Mouse (Mus musculus) heart, embryonic 13.5 days (tissue): ENCODE measurements around the gene Adamts5. TPM values are rescaled to one million over a fixed set of nuclear protein-coding genes. Genes with fewer than 3 reads are reported as not detected.

Experiments
- ATAC-seq: fragments of 200-750 bp; cut with Nextera tagmentation; 2 replicates; pipeline ENCODE4 v1.8.0; 2017; ENCODE audit warnings: moderate TSS enrichment; ENCODE audit not compliant: insufficient number of reproducible peaks, low FRiP score, low TSS enrichment; ENCODE audit errors: extremely low read depth
- H3K27ac ChIP-seq: fragments of 300-500 bp; sonication (generic); replicated peaks from 2 replicates; pipeline ENCODE4 v1.5.1; 2015; ENCODE audit warnings: moderate library complexity, mild to moderate bottlenecking, inconsistent platforms
- H3K27me3 ChIP-seq: fragments of 300-500 bp; sonication (generic); replicated peaks from 2 replicates; pipeline ENCODE4 v1.6.1; 2015; ENCODE audit warnings: mild to moderate bottlenecking, inconsistent platforms
- H3K36me3 ChIP-seq: fragments of 300-500 bp; sonication (generic); 2 replicates; pipeline ENCODE4 v1.6.1; 2015; ENCODE audit warnings: mild to moderate bottlenecking, inconsistent platforms
- H3K4me1 ChIP-seq: fragments of 300-500 bp; sonication (generic); 2 replicates; pipeline ENCODE4 v1.6.1; 2015; ENCODE audit warnings: inconsistent platforms
- H3K4me2 ChIP-seq: fragments of 300-500 bp; sonication (generic); 2 replicates; pipeline ENCODE4 v1.6.1; 2015; ENCODE audit warnings: inconsistent platforms, mild to moderate bottlenecking, moderate library complexity
- H3K4me3 ChIP-seq: fragments of 300-500 bp; sonication (generic); 2 replicates; pipeline ENCODE4 v1.5.1; 2015; ENCODE audit warnings: moderate library complexity, mild to moderate bottlenecking, inconsistent platforms
- H3K9ac ChIP-seq: fragments of 300-500 bp; sonication (generic); 2 replicates; pipeline ENCODE4 v1.6.1; 2015; ENCODE audit warnings: inconsistent platforms, mild to moderate bottlenecking, moderate library complexity
- H3K9me3 ChIP-seq: fragments of 300-500 bp; sonication (generic); 2 replicates; pipeline ENCODE4 v1.6.1; 2016; ENCODE audit warnings: inconsistent platforms
- WGBS: fragments of 180-500 bp; shearing (Covaris S2); methylation state at CpG from one replicate; pipeline ENCODE4 v1.1.7; 2015; ENCODE audit warnings: mixed read lengths; 5-methylcytosine and 5-hydroxymethylcytosine counted together
- polyA plus RNA-seq: library from polyadenylated mRNA; unstranded; fragments of >200 nt; fragmentation: Nextera tagmentation; extraction: Ambion mirVana; gene quantifications from 2 replicates; pipeline ENCODE4 v1.2.1, GENCODE M21; 2015

Adamts5 gene
- polyA plus RNA-seq, result 4.3 and 4.4 TPM in 2 replicates

DNA sequence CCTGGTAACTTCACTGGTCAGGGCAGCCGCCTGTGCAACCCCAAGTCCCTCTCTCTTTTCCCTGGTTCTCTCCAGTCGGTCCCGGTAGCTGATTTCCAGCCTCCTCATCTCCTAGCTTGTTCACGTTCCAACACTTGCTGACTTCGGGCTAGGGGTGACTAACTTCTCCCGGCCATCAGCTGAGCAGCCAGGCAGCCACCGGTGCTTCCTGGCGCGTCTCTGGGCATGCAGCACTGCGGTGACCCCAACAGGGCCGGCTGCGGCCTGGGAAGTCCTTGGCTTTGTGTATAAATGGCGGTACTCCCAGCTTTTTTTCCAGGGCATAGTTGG, at the start of gene Adamts5:
Gene Adamts5 (minus strand): TSS at position 248 of the 330 bp plus-strand sequence.
- peaks cover 15% of the 10 kb centered on the region for H3K4me1 ChIP-seq
- H3K27me3 ChIP-seq, result no peaks in the 10 kb centered on the region; the same call in 1 of the 2 replicates
- H3K9ac ChIP-seq, result peak within 1 kb of the TSS; percentile 81
- ATAC-seq, result no peak
- 5% methylated on average over 13 of the region's 13 CpGs for WGBS
- peak within 1 kb of the TSS; percentile 93 for H3K4me2 ChIP-seq
- peak within 1 kb of the TSS; percentile 77 for H3K4me3 ChIP-seq
- H3K9me3 ChIP-seq, result no peaks in the 10 kb centered on the region
- H3K27ac ChIP-seq, result peak within 1 kb of the TSS; percentile 75
- no peaks in the 10 kb centered on the region for H3K36me3 ChIP-seq

DNA sequence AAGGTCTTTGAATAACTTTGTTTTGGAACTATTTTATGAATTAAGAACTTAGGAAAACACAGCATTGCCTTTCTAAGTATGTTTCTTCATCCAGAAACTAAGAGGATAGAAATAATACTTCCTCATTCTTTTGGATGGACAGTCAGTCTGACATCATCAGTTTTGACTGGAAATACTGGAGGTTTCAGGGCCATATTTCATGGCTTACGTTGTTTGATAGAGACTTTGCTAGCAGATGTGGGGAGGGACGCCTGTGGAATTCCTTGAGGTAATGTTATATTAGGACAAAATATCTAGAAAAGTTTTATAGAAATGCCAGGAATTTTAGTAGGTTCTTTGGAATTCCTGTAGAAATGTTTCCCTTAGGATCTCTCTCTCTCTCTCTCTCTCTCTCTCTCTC, 48.7 kb upstream of the Adamts5 start:
- Histone ChIP-seq H3K36me3 (no peaks in the 10 kb centered on the region), H3K27ac (no peak overlapping the region), H3K9me3 (no peaks in the 10 kb centered on the region), H3K9ac (no peak overlapping the region), H3K4me3 (no peak overlapping the region), H3K4me1 (no peaks in the 10 kb centered on the region), H3K27me3 (no peaks in the 10 kb centered on the region), H3K4me2 (no peak overlapping the region)
- 61% methylated on average over 2 of the region's 2 CpGs for whole genome bisulfite sequencing
- no peak for ATAC-seq

DNA sequence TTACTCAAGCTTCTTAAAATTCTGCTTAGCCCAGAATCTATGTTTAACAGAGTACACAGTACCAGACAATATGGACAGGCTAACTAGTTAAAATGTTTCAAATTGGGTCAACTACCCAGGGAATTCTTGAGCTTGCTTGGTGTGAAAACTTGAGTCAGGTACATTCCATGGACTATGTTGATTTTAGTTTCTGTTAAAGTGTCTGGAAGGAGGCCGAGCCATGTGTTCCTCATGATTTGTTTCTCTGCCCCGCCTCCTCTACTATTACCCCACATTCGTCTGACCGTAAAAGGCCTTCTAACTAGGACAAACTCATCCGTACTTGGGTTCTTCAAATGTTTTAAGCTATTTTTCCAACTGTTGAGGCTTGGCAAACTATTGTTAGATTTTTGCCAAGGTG, 24.4 kb upstream of the Adamts5 start:
- Histone ChIP-seq H3K9ac (no peak overlapping the region), H3K36me3 (no peaks in the 10 kb centered on the region), H3K4me2 (no peak overlapping the region), H3K27me3 (no peaks in the 10 kb centered on the region), H3K4me1 (no peaks in the 10 kb centered on the region), H3K9me3 (no peaks in the 10 kb centered on the region), H3K4me3 (no peak overlapping the region), H3K27ac (no peak overlapping the region)
- 85% methylated on average over 5 of the region's 5 CpGs for WGBS
- ATAC-seq, result no peak

DNA sequence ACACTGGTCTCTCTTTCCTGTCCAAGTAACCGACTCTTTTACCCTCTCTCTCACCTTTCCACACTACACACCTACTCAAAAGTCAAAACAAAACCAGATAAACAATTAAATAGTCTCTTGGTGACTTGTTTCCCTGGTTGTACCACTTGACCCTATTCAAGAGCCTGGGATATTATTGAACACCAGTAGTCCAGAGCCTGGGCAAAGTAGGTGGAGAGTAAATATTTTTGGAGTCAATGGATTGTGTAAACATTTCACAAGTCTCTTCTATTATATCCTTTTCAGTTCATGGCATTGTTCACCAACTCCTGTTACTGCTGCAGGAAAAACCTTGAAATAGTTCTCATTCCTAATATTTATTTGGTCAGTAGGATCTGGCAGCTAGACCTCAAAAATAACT, 20.8 kb upstream of the Adamts5 start:
- no peaks in the 10 kb centered on the region for H3K4me1 ChIP-seq
- ATAC-seq, result no peak
- no peak overlapping the region for H3K9ac ChIP-seq
- WGBS, result 33% methylated on average over 1 of the region's 1 CpGs
- no peaks in the 10 kb centered on the region for H3K9me3 ChIP-seq
- H3K27me3 ChIP-seq, result no peaks in the 10 kb centered on the region
- H3K36me3 ChIP-seq, result no peaks in the 10 kb centered on the region
- H3K4me2 ChIP-seq, result no peak overlapping the region
- no peak overlapping the region for H3K4me3 ChIP-seq
- no peak overlapping the region for H3K27ac ChIP-seq

DNA sequence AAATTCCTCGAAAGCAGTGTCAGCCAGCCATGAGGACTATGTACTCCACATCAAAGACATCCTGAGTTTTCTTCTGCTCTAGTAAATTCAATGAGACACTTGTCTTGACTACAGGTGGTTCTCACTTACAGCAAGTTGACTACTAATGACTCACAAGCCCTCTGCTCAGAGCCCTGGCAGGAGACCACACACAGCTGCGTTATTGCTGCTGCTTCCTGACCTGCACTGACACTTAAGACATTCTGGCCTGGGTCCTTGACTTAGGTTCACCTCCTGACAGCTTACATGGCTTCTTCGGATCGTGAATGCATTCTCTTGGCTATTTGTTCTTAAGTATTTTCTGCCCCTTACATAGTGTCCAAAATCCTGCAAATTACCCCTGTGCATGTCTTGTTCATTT, 18.5 kb upstream of the Adamts5 start:
- Histone ChIP-seq H3K9ac (no peak overlapping the region), H3K4me2 (no peak overlapping the region)
- ATAC-seq, result no peak

DNA sequence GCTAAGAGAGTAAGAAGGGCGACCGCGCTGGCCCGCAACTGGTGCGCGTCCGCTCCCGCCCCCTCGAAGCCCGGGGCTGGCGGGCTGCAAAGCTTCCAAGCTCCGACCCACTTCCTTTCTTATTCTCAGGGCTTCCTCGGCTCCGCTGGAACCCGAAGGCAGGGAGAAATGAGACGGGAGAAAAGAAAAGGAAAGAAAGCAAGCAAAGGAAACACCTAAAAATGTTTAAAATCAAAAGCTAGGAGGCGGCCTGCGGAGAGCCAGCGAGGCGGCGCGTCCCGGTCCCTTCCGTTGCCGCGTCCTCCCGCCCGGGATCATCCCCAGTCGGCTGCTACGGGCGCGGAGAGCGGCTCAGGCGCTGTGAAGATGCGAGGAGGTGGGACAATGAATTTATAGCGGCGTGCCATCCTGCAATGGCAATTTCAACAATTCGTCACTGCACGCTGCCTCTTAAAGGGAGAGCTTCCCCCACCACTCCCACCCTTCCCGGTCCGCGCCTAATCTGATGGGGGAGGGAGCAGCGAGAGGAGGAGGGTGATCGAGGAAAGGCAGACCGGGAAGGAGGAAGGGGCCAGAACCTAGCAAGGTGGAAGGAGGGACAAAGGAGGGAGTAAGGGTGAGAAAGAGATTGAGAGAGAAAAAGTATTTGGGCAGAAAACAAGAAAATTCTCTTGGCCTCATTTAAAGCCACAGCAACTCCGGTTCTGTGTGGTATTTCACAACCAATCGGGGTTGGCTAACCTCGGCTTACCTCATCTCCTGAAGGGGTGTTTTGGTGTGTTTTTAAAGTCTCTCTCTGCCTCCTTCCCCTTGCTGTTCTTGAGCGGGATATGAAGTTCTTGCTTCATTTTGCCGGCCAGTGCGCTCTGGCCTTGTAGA, 687 bp downstream of the Adamts5 start:
- Histone ChIP-seq H3K27ac (peak overlapping the region; percentile 75), H3K27me3 (no peaks in the 10 kb centered on the region; the same call in 1 of the 2 replicates), H3K4me3 (peak overlapping the region; percentile 77), H3K9me3 (no peaks in the 10 kb centered on the region), H3K4me2 (peak overlapping the region; percentile 93), H3K4me1 (peaks cover 15% of the 10 kb centered on the region), H3K36me3 (no peaks in the 10 kb centered on the region), H3K9ac (peak overlapping the region; percentile 81)
- WGBS, result under 1% methylated on average over 51 of the region's 51 CpGs
- ATAC-seq, result no peak; the same call in 1 of the 2 replicates

More for the DNA sequence above, 18.5 kb upstream of the Adamts5 start:
- Histone ChIP-seq H3K4me3 (no peak overlapping the region), H3K27ac (no peak overlapping the region), H3K4me1 (no peaks in the 10 kb centered on the region), H3K9me3 (no peaks in the 10 kb centered on the region), H3K27me3 (no peaks in the 10 kb centered on the region), H3K36me3 (no peaks in the 10 kb centered on the region)
- WGBS, result 64% methylated on average over 4 of the region's 4 CpGs

DNA sequence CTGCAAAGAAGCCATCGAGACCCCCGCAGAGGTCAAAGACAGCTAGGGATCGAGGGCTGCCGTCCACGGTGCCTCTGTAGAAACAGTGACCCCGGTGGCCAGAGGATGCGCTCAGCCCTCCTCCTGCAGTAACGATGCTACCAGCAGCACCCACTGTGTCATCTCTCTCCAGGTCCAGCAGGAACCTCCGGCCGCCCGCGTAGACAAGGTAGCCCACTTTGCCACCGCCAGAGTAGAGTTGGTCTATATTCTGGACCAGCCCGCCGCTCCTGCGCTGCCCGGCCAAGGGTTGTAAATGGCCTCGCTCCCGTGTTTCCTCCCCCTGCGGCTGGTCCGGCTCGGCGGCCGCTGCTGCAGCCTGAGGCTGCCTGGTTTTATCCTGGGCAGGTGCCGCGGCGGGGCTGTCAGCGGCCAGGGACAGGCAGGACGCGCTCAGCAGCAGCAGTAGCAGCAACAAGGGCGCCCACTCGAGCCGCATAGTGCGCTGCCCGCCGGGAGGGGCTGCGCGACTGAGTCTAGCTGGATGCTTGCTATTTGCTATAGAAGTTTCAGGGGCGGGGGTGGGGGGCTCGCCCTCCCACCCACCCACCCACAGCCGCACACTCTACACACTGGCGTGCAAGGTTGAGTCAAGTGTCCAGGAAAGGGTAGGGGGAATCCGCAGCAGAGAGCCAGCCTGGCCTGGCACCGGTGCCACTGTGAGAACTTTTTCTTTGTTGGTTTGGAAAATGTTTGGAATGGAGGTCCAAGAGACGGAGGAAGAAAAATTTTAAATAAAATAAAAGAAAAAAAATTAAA, 1.6 kb downstream of the Adamts5 start:
- Histone ChIP-seq H3K9me3 (no peaks in the 10 kb centered on the region), H3K4me3 (peak overlapping the region; percentile 77), H3K9ac (peak overlapping the region; percentile 81), H3K27me3 (no peaks in the 10 kb centered on the region; the same call in 1 of the 2 replicates), H3K36me3 (no peaks in the 10 kb centered on the region), H3K27ac (peak overlapping the region; percentile 75), H3K4me2 (peak overlapping the region; percentile 93), H3K4me1 (peaks cover 15% of the 10 kb centered on the region)
- under 1% methylated on average over 45 of the region's 45 CpGs for WGBS
- ATAC-seq, result peak; percentile 15; the same call in 1 of the 2 replicates

DNA sequence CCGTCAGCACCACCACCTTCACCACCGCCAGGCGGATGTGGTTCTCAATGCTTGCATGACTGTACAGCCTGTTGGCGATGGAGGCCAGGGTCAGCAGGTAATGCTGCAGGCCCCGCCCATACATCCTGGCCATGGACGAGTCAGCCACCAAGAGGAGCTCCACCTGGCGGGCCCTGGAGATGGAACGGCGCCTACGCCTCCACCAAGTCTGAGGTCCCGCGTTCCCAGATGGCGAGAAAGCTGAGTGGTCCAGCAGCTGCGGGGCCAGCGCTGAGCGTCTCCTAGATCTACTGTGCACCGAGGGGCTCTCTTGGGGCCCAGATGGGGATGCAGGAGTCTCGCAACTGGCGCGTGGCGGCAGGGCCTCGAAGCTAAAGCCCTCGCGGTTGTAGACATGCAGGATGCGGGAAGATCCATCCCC, 2.3 kb downstream of the Adamts5 start:
- no peak for ATAC-seq
- H3K27ac ChIP-seq, result peak overlapping the region; percentile 75; the same call in 1 of the 2 replicates
- H3K27me3 ChIP-seq, result no peaks in the 10 kb centered on the region; the same call in 1 of the 2 replicates
- no peaks in the 10 kb centered on the region for H3K36me3 ChIP-seq
- peak overlapping the region; percentile 81 for H3K9ac ChIP-seq
- no peaks in the 10 kb centered on the region for H3K9me3 ChIP-seq
- WGBS, result 16% methylated on average over 25 of the region's 25 CpGs
- H3K4me1 ChIP-seq, result peaks cover 15% of the 10 kb centered on the region
- peak overlapping the region; percentile 77 for H3K4me3 ChIP-seq
- peak overlapping the region; percentile 93 for H3K4me2 ChIP-seq

DNA sequence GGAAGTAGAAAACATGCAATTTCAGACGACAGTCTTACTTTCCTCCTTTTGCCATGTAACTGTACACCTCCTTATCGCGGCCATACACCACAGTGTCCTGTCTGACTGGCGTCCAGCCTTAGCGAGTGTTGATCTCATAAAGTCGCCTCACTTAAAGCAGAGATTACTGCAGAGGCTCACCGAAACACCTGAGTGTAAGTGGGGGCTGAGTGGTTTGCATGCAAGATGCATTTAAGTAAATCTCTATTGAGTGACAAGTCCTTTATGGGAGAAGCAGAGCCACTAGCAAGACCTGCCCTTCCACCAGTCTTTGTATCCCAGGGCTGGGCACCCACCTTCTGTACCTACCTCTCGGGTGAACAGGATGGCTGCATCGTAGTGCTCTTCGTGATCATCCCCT, 2.8 kb downstream of the Adamts5 start:
- ATAC-seq, result no peak
- H3K27me3 ChIP-seq, result no peaks in the 10 kb centered on the region; the same call in 1 of the 2 replicates
- H3K4me3 ChIP-seq, result peak overlapping the region; percentile 77
- peak overlapping the region; percentile 81 for H3K9ac ChIP-seq
- peak overlapping the region; percentile 93 for H3K4me2 ChIP-seq
- no peaks in the 10 kb centered on the region for H3K9me3 ChIP-seq
- no peaks in the 10 kb centered on the region for H3K36me3 ChIP-seq
- peaks cover 15% of the 10 kb centered on the region for H3K4me1 ChIP-seq
- H3K27ac ChIP-seq, result 0 out of 2 replicates have a peak overlapping the region, but pooled peaks have one; percentile 17
- WGBS, result 61% methylated on average over 10 of the region's 10 CpGs

- peak overlapping the region; percentile 93 for H3K4me2 ChIP-seq
Measured at GRCm38 (mm10) chr16:85898391-85898790, 3.2 kb downstream of the Adamts5 start.

GRCm38 (mm10) chr16:85897854-85898253, 3.8 kb downstream of the Adamts5 start:
- 85% methylated on average over 3 of the region's 3 CpGs for WGBS
- no peaks in the 10 kb centered on the region; the same call in 1 of the 2 replicates for H3K27me3 ChIP-seq
- 0 out of 2 replicates have a peak, but pooled peaks cover under 1% of the 10 kb centered on the region for H3K36me3 ChIP-seq
- peaks cover 15% of the 10 kb centered on the region for H3K4me1 ChIP-seq
- H3K4me3 ChIP-seq, result peak overlapping the region; percentile 77
- H3K27ac ChIP-seq, result no peak overlapping the region; the same call in 1 of the 2 replicates
- H3K9ac ChIP-seq, result 0 out of 2 replicates have a peak overlapping the region, but pooled peaks have one; percentile 7
- no peak for ATAC-seq
- peak overlapping the region; percentile 93 for H3K4me2 ChIP-seq
- H3K9me3 ChIP-seq, result no peaks in the 10 kb centered on the region

More at GRCm38 (mm10) chr16:85898391-85898790, 3.2 kb downstream of the Adamts5 start:
- H3K9ac ChIP-seq, result no peak overlapping the region
- no peaks in the 10 kb centered on the region for H3K9me3 ChIP-seq
- 58% methylated on average over 4 of the region's 4 CpGs for WGBS
- peak overlapping the region; percentile 77 for H3K4me3 ChIP-seq
- no peaks in the 10 kb centered on the region for H3K36me3 ChIP-seq
- no peaks in the 10 kb centered on the region; the same call in 1 of the 2 replicates for H3K27me3 ChIP-seq
- 0 out of 2 replicates have a peak overlapping the region, but pooled peaks have one; percentile 17 for H3K27ac ChIP-seq
- ATAC-seq, result no peak
- H3K4me1 ChIP-seq, result peaks cover 15% of the 10 kb centered on the region
